Mouse (Mus musculus): ENCODE results near the gene Ano8.

Ano8 gene

DNA sequence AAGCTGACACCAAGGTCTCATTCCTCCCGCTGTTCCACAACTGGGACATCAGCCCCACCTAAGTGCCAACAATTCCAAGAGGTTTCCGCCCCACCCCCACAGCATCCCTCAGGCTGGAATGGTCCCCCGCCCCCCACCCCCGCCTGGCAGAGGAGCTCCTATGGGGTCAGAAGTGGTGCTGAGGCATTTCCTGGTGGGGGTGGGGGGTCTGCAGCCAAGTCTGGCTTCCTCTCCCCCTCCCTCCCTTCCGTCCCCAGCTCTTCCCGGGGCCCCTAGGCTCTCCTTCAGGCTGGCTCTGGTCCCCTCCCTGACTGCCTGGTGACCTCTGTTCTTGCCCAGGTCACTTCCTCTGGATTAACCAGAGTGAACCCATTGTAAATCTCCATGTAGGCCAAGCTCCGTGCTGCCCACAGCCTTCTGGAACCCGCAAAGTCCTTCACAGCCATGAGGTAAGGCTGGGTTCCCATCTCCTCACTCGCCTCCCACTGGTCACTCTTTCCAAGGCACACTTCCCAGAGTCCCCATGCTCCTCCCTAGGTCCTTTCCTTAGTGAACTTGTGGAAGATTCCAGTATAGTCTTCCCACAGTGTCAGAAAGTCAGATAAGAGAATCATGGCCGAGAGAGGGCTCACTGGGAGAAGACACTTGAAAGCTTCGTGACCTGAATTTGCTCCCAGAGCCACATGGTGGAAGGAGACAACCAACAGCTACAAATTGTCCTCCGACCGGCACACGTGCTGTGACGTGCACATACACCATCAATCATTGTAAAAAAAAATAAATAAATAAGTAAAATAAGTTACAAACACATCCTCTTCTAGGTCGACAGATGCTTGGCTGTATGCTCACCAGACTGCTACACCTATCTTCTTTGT, 13.3 kb upstream of the Ano8 start:
- DNase-seq (ENCODE audit: low spot score): peak; percentile 61

DNA sequence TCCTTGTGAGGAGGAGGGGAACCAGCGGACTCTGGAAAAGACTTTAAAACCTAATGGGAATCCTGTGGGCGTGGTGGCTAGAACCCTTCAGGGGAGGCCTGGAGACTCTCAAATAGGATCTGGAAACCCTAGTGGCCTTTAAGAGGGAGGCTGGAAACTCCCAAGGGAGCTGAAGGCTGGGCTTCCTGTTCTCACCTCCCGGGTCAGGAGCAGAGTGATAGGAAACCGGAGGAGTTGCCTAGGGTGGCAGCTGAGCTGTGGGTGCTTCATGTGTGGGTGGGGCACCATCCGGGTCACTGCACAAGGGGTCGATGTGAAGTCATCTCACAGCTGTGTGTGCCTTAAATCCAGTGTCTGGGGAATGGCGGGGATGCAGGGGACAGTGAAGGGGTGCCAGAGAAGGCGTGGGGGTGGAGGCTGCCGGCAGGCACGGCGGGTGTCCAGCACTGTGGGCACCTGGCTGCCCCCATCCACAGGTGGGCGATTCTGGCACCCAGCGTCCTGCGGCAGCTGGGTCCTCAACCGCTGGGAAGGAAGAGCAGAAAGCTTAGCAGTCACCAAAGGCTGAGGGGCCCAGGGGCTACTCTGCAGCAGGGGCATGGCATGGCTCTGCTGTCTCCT, 12.2 kb upstream of the Ano8 start:
- DNase-seq (ENCODE audit: low spot score): peak; percentile 37

GRCm38 (mm10) chr8:71497077-71497645, 11.4 kb upstream of the Ano8 start:
- no peak for DNase-seq (ENCODE audit: low spot score)

- peak; percentile 57 for DNase-seq (ENCODE audit: low spot score)
Observed at GRCm38 (mm10) chr8:71496481-71496880, 10.7 kb upstream of the Ano8 start.

GRCm38 (mm10) chr8:71495811-71496210, 10.0 kb upstream of the Ano8 start:
- DNase-seq (ENCODE audit: low spot score): no peak

DNA sequence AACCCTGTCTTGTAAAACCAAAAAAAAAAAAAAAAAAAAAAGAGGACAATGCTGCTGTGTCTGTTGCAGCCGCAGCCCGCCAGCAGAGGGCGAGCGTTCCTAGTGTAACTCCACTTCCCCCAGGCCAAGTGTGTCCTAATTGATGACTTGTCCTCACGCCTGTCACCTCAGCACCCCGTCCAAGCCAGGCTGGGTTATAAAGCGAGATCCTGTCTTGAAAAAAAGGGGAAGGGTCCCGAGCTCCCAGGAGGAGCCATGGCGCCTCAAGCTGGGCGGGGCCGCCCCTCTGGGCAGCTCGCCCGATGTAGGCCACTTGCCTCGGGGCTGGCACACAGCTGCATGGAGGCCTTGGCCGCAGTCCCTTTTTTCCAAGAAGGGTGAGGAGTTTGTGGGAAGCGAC, 9.3 kb upstream of the Ano8 start:
- peak; percentile 94 for DNase-seq (ENCODE audit: low spot score)

DNA sequence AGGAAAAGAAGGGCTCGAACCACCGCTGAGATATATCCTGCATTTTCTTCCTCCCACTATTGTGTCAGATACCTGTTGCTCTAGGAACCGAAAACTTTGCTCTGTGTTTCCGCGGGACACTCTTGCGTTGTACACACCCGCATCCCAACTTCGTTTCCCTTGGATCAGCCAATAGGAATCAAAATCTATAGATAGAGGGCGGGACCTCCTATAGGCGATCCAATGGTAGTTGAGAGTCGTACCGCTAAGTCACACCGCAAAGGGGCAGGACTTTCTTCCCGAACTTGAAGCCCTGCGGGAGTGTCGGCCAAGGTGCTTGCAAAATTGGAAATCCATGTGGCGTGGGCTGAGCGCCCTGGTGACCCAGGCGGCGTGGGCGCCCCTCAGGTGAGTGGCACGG, 2.7 kb upstream of the Ano8 start:
- DNase-seq (ENCODE audit: low spot score): peak; percentile 96

- peak; percentile 85 for DNase-seq (ENCODE audit: low spot score)
Observed at GRCm38 (mm10) chr8:71487691-71488445, 2.1 kb upstream of the Ano8 start, which contains the start of gene Gtpbp3. TSS of gene Gtpbp3 (plus strand) at chr8:71488103.

DNA sequence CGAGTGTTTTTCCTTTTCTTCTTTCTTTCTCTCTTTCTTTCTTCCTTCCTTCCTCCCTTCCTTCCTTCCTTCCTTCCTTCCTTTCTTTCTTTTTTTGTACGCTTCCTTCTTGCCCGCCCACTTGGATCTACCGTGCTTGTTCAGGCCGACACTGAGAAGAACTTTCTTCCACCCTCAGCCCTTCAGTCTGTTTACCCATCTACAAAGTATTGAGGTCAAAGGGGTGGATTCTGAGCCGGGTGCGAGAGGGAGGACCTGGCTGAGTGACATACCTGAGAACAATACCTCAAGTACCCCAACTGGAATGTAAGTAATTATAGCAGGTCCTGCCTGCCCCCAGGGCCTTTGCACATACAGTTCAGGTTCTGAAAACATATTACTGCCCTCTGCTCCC, 370 bp upstream of the Ano8 start:
- DNase-seq (ENCODE audit: low spot score): no peak

DNA sequence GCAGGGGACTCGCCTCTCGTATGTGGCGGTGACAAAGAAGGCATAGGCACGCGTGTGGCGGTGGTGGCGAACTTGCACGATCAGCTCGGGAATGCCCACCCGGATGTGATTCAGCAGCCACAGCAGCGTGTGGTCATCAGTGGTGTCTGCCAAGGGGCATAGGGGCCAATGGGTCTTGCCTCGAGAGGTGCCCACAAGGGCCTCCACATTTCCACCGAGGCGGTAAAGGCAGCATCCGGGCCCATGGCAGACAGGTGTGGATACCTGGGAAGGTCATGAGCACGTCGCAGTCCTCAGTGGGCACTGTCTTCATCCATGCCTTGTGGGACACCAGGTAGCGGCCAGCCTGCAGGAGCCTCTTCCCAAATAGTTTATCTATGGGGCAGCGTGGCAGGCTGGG, 1.0 kb downstream of the Ano8 start:
- no peak for DNase-seq (ENCODE audit: low spot score)

- DNase-seq (ENCODE audit: low spot score): peak; percentile 83
Observed at GRCm38 (mm10) chr8:71483932-71484331, 1.8 kb downstream of the Ano8 start.

- no peak for DNase-seq (ENCODE audit: low spot score)
Observed at GRCm38 (mm10) chr8:71478943-71479342, 6.8 kb downstream of the Ano8 start.

DNA sequence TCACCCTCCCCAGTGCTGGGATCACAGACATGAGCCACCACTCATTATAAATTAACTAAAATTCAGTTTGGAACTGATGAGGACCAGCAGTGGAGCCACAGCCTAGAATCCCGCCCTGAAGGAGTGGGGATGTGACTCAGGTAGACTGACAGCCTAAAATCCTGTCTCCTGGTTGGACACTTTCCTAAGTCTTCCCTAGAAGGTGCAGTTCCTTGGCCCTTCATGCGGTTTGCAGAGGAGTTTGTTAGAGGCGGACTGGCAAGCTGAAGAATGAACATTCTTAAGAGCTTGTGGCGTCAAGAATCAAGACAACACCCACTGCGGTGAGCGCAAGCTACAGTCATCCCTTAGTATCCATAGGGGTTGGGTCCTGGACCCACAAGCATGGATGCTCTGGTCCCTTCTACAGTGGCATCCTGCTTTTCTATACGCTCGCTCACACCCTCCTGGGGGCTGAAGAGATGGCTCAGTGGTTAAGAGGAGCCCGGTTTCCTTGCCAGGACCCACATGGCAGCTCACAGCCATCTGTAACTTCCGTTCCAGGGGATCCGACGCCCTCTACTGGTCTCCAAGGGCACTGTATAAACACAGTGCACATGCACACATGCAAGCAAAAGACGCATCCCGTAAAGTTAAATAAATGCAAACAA, 8.4 kb downstream of the Ano8 start:
- peak; percentile 57 for DNase-seq (ENCODE audit: low spot score)

DNA sequence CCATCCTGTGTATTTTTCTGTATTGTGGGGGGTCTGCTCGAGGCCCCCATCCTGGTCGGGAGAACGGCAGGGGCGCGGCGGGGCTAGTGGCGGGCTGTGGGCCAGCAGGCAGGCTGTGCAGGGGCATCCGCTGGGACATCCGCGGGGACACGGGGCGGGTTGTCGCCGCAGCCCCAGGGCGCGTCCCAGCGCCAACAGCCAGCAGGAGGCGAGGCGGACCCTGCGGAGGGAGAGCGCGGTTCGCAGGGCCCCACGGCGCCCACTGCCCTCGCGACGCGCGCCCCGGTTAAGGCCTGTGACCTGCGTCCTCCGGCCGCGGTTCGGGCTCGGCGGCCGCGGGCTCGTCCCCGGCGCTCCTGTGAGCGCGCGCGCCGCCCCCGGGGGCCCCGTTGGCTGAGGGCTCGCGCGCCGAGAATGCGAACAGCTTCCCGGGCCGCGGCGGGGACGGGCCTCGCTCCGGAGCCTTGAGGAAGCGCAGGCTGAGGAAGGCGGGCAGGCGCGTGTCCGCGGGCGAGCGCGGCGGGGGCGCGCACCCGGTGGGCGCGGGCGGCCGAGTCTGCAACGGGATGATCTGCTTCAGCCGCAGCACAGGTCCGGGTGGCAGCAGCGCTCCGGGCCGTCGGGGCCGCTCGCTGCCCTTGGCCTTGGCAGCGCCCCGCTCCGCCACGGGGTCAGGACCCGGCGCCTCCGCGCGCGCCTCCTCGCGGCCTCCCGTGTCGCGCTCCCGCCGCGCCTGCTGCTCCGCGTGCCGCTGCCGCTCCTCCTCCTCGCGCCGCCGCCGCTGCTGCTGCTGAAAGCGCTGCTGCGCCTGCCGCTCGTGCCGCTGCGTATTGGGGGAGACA, 9.4 kb downstream of the Ano8 start:
- peak; percentile 87 for DNase-seq (ENCODE audit: low spot score)

DNA sequence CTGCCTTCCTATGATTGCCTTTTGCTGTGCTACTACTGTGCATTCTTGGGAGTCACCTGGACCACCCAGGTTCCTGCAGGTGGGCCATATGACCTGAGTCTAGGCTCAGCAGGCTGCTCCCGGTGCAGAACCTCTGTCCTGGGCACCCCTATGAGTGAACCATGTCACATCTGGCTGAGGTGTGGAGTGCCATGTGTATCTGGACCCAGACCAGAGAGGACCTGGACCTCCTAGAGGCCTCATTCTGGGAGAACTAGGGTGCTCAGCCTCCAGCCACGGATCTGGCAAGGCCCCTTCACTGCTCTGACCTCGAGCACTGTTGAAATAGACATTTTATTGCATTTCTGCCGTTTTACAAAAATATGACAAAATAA, 10.1 kb downstream of the Ano8 start:
- no peak for DNase-seq (ENCODE audit: low spot score)

DNA sequence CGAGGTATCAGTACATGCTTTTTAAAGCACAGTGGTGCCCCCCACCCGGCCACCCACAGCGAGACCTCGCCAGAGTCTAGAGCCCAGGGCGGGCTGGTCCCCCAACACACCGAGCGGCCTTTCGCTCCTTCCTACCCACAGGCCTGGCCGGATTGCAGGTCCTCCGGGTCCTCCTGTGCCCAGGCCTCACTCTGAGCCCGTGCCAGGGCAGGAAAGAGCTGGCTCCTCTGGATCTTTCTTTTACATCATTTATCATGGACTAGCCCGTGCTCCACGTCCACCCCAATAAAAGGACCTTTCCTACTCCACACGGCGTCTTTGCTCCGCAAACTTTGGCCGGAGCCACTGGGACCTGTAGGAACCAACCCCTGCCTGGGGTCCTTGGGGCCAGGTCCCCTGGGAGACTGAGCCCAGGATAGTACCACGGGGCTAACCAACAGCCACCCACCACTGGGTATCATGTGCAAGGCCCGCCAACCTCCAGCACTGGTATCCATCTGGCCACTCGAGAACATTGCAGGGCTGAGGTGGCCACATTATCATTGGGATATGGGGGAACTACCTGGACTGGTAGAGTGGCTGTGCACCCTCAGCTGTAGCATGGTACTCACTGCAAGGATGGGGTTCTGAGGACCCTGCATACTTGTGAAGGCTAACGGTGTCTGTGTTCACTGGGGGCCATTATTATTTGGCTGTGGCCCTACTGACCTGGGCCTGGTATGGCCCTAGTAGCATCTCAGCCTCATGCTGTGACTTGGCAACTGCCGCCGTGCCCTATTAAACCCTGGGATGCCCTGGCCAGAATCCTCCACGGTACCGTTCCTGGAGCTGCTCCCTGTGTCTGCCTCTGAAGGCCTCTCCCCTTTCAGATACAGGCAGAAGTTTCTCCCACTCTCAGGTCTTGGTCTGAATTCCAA, 10.7 kb downstream of the Ano8 start:
- DNase-seq (ENCODE audit: low spot score): no peak

- no peak for DNase-seq (ENCODE audit: low spot score)
Observed at GRCm38 (mm10) chr8:71474344-71474743, 11.4 kb downstream of the Ano8 start.

- no peak for DNase-seq (ENCODE audit: low spot score)
Observed at GRCm38 (mm10) chr8:71472601-71473386, 13.0 kb downstream of the Ano8 start.

DNA sequence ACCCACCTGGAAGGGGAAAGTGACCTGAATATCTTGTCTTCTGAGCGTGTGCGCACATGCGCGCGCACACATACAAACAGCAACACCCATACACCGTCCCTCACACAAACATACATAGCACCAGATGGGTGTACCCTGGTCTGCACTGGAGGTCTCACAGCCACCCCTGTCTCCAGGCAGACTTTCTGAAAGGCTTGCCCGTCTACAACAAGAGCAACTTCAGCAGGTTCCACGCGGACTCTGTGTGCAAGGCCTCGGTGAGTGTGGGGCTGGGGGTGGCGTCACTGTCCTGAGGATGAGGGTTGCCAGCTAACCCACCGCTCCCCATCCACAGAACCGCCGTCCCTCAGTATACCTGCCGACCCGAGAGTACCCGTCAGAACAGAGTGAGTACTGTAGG, 13.9 kb downstream of the Ano8 start:
- no peak for DNase-seq (ENCODE audit: low spot score)

Data from embryo, embryonic 10 days (tissue).